Mouse (Mus musculus): ENCODE measurements around the gene Krt222. TPM values are rescaled to one million over a fixed set of nuclear protein-coding genes. Genes with fewer than 3 reads are reported as not detected.

Gene Krt222
- polyA plus RNA-seq, 1 experiment = not detected

DNA sequence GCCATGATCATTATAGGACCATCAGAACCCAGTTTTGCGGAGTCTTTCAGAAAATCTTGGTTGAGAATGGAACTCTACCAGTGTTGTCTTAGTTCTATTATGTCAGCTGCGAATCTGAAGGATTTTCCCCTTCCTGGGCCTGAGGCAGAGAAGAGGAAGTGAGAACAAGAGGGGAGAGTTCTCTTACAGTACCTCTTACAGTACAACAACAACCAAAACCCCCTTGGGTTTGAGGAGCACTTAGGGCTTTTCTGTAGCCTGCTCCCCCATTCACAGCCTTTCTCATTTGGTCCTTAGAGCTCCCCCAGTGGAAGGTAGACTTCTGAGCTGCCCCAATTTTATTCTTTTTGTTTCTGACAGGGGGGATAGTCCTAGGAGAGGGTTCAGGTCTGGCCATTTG, 57.0 kb downstream of the Krt222 start:
- H3K27ac ChIP-seq (ENCODE audit: control insufficient read depth, insufficient read depth, low read depth, low read length, poor library complexity) = peak overlapping the region; percentile 35; the same call in 1 of the 2 replicates
- H3K4me3 ChIP-seq (replicated peaks; ENCODE audit: control insufficient read depth, low read depth, low read length) = no peak overlapping the region
- TF ChIP-seq CTCF (IDR thresholded peaks at IDR 0.05; ENCODE audit: control insufficient read depth, insufficient read depth, low read length) (no peak), POLR2A (IDR thresholded peaks at IDR 0.05; ENCODE audit: borderline replicate concordance, control insufficient read depth, low read depth, low read length) (no peak)
- 42% methylated on average over 2 of the region's 2 CpGs for WGBS
- H3K4me1 ChIP-seq (ENCODE audit: control insufficient read depth, insufficient read depth, low read length) = no peaks in the 10 kb centered on the region; the same call in 1 of the 2 replicates

Other genes with a start within 250 kb of the Krt222 start
- 161 and 191 TPM in 2 replicates for gene Top2a, start 219.9 kb downstream of the Krt222 start, polyA plus RNA-seq (2011; ENCODE audit: insufficient read depth, insufficient read length, low replicate concordance, missing spikeins)
- gene Igfbp4, start 202.8 kb downstream of the Krt222 start, polyA plus RNA-seq (2011; ENCODE audit: insufficient read depth, insufficient read length, low replicate concordance, missing spikeins) = 59.7 and 78.0 TPM in 2 replicates
- gene Tns4, start 154.8 kb downstream of the Krt222 start, polyA plus RNA-seq (2011; ENCODE audit: insufficient read depth, insufficient read length, low replicate concordance, missing spikeins) = not detected in 2 replicates
- 1.5 and 9.7 TPM in 2 replicates for gene Ccr7, start 89.0 kb downstream of the Krt222 start, polyA plus RNA-seq (2011; ENCODE audit: insufficient read depth, insufficient read length, low replicate concordance, missing spikeins)
- 196 and 201 TPM in 2 replicates for gene Smarce1, start 13.1 kb downstream of the Krt222 start, polyA plus RNA-seq (2011; ENCODE audit: insufficient read depth, insufficient read length, low replicate concordance, missing spikeins)
- gene Krt24, start 41.2 kb upstream of the Krt222 start, polyA plus RNA-seq (2011; ENCODE audit: insufficient read depth, insufficient read length, low replicate concordance, missing spikeins) = not detected in 2 replicates
- not detected in 2 replicates for gene Krt25, start 78.9 kb upstream of the Krt222 start, polyA plus RNA-seq (2011; ENCODE audit: insufficient read depth, insufficient read length, low replicate concordance, missing spikeins)
- not detected in 2 replicates for gene Krt26, start 93.9 kb upstream of the Krt222 start, polyA plus RNA-seq (2011; ENCODE audit: insufficient read depth, insufficient read length, low replicate concordance, missing spikeins)
- 2.6 TPM in 1 of 2 replicates, not detected in the other for gene Krt27, start 107.0 kb upstream of the Krt222 start, polyA plus RNA-seq (2011; ENCODE audit: insufficient read depth, insufficient read length, low replicate concordance, missing spikeins)
- not detected in 2 replicates for gene Krt28, start 130.8 kb upstream of the Krt222 start, polyA plus RNA-seq (2011; ENCODE audit: insufficient read depth, insufficient read length, low replicate concordance, missing spikeins)
- not detected in 2 replicates for gene Krt10, start 145.3 kb upstream of the Krt222 start, polyA plus RNA-seq (2011; ENCODE audit: insufficient read depth, insufficient read length, low replicate concordance, missing spikeins)
- not detected in 2 replicates for gene Krt12, start 178.2 kb upstream of the Krt222 start, polyA plus RNA-seq (2011; ENCODE audit: insufficient read depth, insufficient read length, low replicate concordance, missing spikeins)
- not detected in 2 replicates for gene Krt20, start 194.1 kb upstream of the Krt222 start, polyA plus RNA-seq (2011; ENCODE audit: insufficient read depth, insufficient read length, low replicate concordance, missing spikeins)
- gene Krt23, start 249.1 kb upstream of the Krt222 start, polyA plus RNA-seq (2011; ENCODE audit: insufficient read depth, insufficient read length, low replicate concordance, missing spikeins) = not detected in 2 replicates